Mouse (Mus musculus): ENCODE measurements around the gene Tmcc1.

DNA sequence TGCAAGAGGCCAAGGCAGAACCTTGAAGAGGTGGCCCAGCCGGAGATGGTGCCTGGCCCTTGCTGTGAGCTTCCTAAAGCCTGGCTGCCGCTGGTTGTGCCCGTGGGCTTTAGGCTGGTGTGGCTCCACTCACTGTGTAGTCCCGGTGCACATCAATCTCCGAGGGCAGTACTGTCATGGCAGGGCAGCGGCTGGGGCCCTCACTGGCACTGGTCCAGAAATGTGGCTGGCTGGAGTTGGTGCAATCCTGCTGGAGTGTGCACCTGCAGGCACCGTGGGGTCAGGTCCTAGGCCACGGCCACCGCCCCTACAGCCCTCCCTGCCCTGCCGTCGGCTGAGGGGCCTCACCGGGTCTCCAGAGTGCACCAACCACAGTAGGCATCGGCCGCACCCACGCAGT, 215.5 kb downstream of the Tmcc1 start:
- TF ChIP-seq GATA1 (IDR thresholded peaks at IDR 0.05; ENCODE audit: borderline replicate concordance, low read length), result no peak
- no peak for TF ChIP-seq FLI1 (IDR thresholded peaks at IDR 0.05; ENCODE audit: low read length)
